In genomic region chr12:111756698-111757082, GRCm38 (mm10) we compare ENCODE assay signal across 25 mouse cellular contexts. TPM values are rescaled to one million over a fixed set of nuclear protein-coding genes. Genes with fewer than 3 reads are reported as not detected.
DNase-seq lines count a peak whose midpoint lies in the region; ATAC-seq and TF ChIP-seq lines count a peak whose summit lies in the region.
"Had no signal": no experiment of that assay in that cellular context is flagged by ENCODE, and none has a peak within 500 bp of the region (broad histone marks: within the 10 kb centered on the region; RNA-seq: fewer than 3 reads in every experiment).

No protein-coding gene starts in this region.

- H3ac ChIP-seq in C2C12 (ENCODE audit: control insufficient read depth, insufficient read length, low read depth), result no peak overlapping the region
- no peak overlapping the region for H3ac ChIP-seq in myocyte (ENCODE audit: control insufficient read depth, insufficient read length)

- peaks cover 33% of the 10 kb centered on the region for H3K4me1 ChIP-seq in midbrain, embryonic 13.5 days (replicated peaks)

- peak overlapping the region; percentile 43; the same call in 1 of the 2 replicates for H3K27ac ChIP-seq in gastrocnemius, adult 2 months
- no peak overlapping the region for H3K27ac ChIP-seq in midbrain, embryonic 13.5 days
- H3K27ac ChIP-seq: embryonic facial prominence, embryonic 13.5 days; forebrain, embryonic 12.5 days; heart, embryonic 15.5 days; hindbrain, embryonic 15.5 days; intestine, embryonic 15.5 days; left cerebral cortex, adult 2 months; midbrain, embryonic 12.5 days had no signal

- intact Hi-C loops in gastrocnemius, adult 2 months (cut with DNase I), result loop anchor here (5.0 kb wide), 1 partner anchor 36 kb away; no protein-coding TSS in a partner anchor
- intact Hi-C loops in gastrocnemius, postnatal 36 days (cut with DNase I), result no loop called here

- H3K4me2 ChIP-seq in myocyte (ENCODE audit: low read depth), result peak overlapping the region; percentile 69
- H3K4me2 ChIP-seq in midbrain, embryonic 13.5 days (replicated peaks), result no peak overlapping the region
- H3K4me2 ChIP-seq: embryonic facial prominence, embryonic 13.5 days; forebrain, embryonic 12.5 days; heart, embryonic 15.5 days; hindbrain, embryonic 15.5 days; intestine, embryonic 15.5 days; midbrain, embryonic 12.5 days had no signal

- peaks cover 33% of the 10 kb centered on the region for H3K79me2 ChIP-seq in C2C12 (ENCODE audit: control insufficient read depth, insufficient read depth)
- H3K79me2 ChIP-seq in myocyte (ENCODE audit: control insufficient read depth, insufficient read depth), result peaks cover 26% of the 10 kb centered on the region

- H3K27me3 ChIP-seq in C2C12 (ENCODE audit: control insufficient read depth, insufficient read depth, insufficient read length) (no peaks in the 10 kb centered on the region), myocyte (ENCODE audit: control insufficient read depth, insufficient read depth, insufficient read length) (no peaks in the 10 kb centered on the region)
- H3K27me3 ChIP-seq in midbrain, embryonic 13.5 days, result no peaks in the 10 kb centered on the region
- H3K27me3 ChIP-seq: embryonic facial prominence, embryonic 13.5 days; heart, embryonic 15.5 days; hindbrain, embryonic 15.5 days; intestine, embryonic 15.5 days had no signal

- no peak for ATAC-seq in midbrain, embryonic 13.5 days
- ATAC-seq: intestine, embryonic 15.5 days had no signal

- no peak overlapping the region for H3K4me3 ChIP-seq in gastrocnemius, adult 2 months
- H3K4me3 ChIP-seq in C2C12 (ENCODE audit: insufficient read depth, poor library complexity, severe bottlenecking), result no peak overlapping the region
- no peak overlapping the region for H3K4me3 ChIP-seq in myocyte
- H3K4me3 ChIP-seq in midbrain, embryonic 13.5 days (replicated peaks), result no peak overlapping the region
- H3K4me3 ChIP-seq: embryonic facial prominence, embryonic 13.5 days; erythroblast, embryonic 14.5 days; forebrain, embryonic 12.5 days; heart, embryonic 15.5 days; hindbrain, embryonic 15.5 days; intestine, embryonic 15.5 days; left cerebral cortex, adult 2 months; midbrain, embryonic 12.5 days had no signal

- H3K9me3 ChIP-seq in midbrain, embryonic 13.5 days, result no peaks in the 10 kb centered on the region
- H3K9me3 ChIP-seq: embryonic facial prominence, embryonic 13.5 days; forebrain, embryonic 12.5 days; heart, embryonic 15.5 days; hindbrain, embryonic 15.5 days; intestine, embryonic 15.5 days; midbrain, embryonic 12.5 days had no signal

- no peak overlapping the region for H3K9ac ChIP-seq in midbrain, embryonic 13.5 days (replicated peaks)
- H3K9ac ChIP-seq: embryonic facial prominence, embryonic 13.5 days; heart, embryonic 15.5 days; hindbrain, embryonic 15.5 days; intestine, embryonic 15.5 days; midbrain, embryonic 12.5 days had no signal

- H3K79me3 ChIP-seq in C2C12 (ENCODE audit: low read depth), result peaks cover 26% of the 10 kb centered on the region

- TF ChIP-seq CTCF in gastrocnemius, adult 2 months (IDR thresholded peaks at IDR 0.05), result no peak
- TF ChIP-seq CTCF in C2C12 (IDR thresholded peaks at IDR 0.05; ENCODE audit: control insufficient read depth, insufficient read depth, insufficient read length), result no peak

- TF ChIP-seq POLR2A in myocyte (IDR thresholded peaks at IDR 0.05; ENCODE audit: insufficient read length, low read depth), result no peak

- 62% methylated on average over 5 of the region's 5 CpGs for WGBS in midbrain, embryonic 13.5 days

- H3K36me3 ChIP-seq in C2C12 (ENCODE audit: control insufficient read depth, insufficient read depth) (no peaks in the 10 kb centered on the region), myocyte (ENCODE audit: control insufficient read depth, insufficient read depth) (no peaks in the 10 kb centered on the region)
- no peaks in the 10 kb centered on the region for H3K36me3 ChIP-seq in midbrain, embryonic 13.5 days
- H3K36me3 ChIP-seq: embryonic facial prominence, embryonic 13.5 days; forebrain, embryonic 12.5 days; heart, embryonic 15.5 days; hindbrain, embryonic 15.5 days; intestine, embryonic 15.5 days; midbrain, embryonic 12.5 days had no signal

- DNase-seq in gastrocnemius, adult 2 months, result peak; percentile 43
- DNase-seq in gastrocnemius, postnatal 36 days, result no peak
- peak; percentile 57 for DNase-seq in ZHBTc4 (ENCODE audit: low read depth, low spot score)
- DNase-seq in lung, postnatal 4 days, result no peak
- DNase-seq: cerebellum, adult 11-12 months; cerebellum, postnatal 10 days; heart, postnatal 4 days; kidney, adult 8-10 months; kidney, postnatal 25 days; layer of hippocampus, adult 9-11 months; lung, adult 2 months; lung, postnatal 14 days; right cerebral cortex, postnatal 14 days; thymus, postnatal 14 days had no signal

TF ChIP-seq in C2C12, 6 proteins besides CTCF, POLR2A, EP300 and RAD21:
- peak; percentile 40 for TF ChIP-seq MYOD1 (IDR thresholded peaks at IDR 0.05; ENCODE audit: control insufficient read depth, insufficient read length, low read depth)
- TF ChIP-seq MAX (IDR thresholded peaks at IDR 0.05), result peak; percentile 65
- no peak for TF ChIP-seq USF1 (IDR thresholded peaks at IDR 0.05; ENCODE audit: low read depth)
TF ChIP-seq in C2C12: peak in this region for 2.

TF ChIP-seq in myocyte, 11 proteins besides CTCF, POLR2A, EP300 and RAD21:
- TF ChIP-seq TCF3 (IDR thresholded peaks at IDR 0.05; ENCODE audit: insufficient read length, low read depth) (no peak), POLR2AphosphoS2 (IDR thresholded peaks at IDR 0.05; ENCODE audit: insufficient read length, low read depth) (peak; percentile 12), MAX (IDR thresholded peaks at IDR 0.05; ENCODE audit: low read depth) (no peak), CEBPB (IDR thresholded peaks at IDR 0.05; ENCODE audit: insufficient read depth, poor library complexity, severe bottlenecking) (no peak), REST (IDR thresholded peaks at IDR 0.05; ENCODE audit: insufficient read depth, insufficient read length) (peak; percentile 87), MYOD1 (IDR thresholded peaks at IDR 0.05; ENCODE audit: control insufficient read depth in 1 of 3, insufficient read length in 2 of 3, low read depth in 2 of 3) (peak in 2 of 3 experiments; percentile 22 to 67), TCF12 (IDR thresholded peaks at IDR 0.05; ENCODE audit: insufficient read depth, poor library complexity, severe bottlenecking) (no peak), MYOG (IDR thresholded peaks at IDR 0.05; ENCODE audit: control insufficient read depth in 1 of 3, insufficient read depth in 1 of 3, insufficient read length in 2 of 3, low read depth in 2 of 3) (peak in 1 of 3 experiments; percentile 78), E2F4 (IDR thresholded peaks at IDR 0.05; ENCODE audit: insufficient read depth) (no peak), SRF (IDR thresholded peaks at IDR 0.05; ENCODE audit: control insufficient read depth, insufficient read length, low read depth) (no peak), USF1 (IDR thresholded peaks at IDR 0.05; ENCODE audit: low read depth) (no peak)

RNA-seq across cellular contexts. Expression of gene Klc1, which starts 2.0 kb away (rescaled TPM):
- 10 to 100 TPM; 61.5 to 75.9 TPM for total RNA-seq in gastrocnemius, adult 2 months (2021)
- 10 to 100 TPM; 55.2 to 59.3 TPM for total RNA-seq in gastrocnemius, postnatal 36 days (2021)
- 116 TPM for polyA plus RNA-seq in C2C12 (2012; fragmentation: generic; extraction: Trizol)
- polyA plus RNA-seq in myocyte (2012; fragmentation: generic; extraction: Trizol), result 252 TPM
- polyA plus RNA-seq in midbrain, embryonic 13.5 days (2015; fragmentation: Nextera tagmentation; extraction: Ambion mirVana), result 545 and 546 TPM in 2 replicates

RNA-seq across cellular contexts. Expression of gene Apopt1, which starts 43.6 kb away (rescaled TPM):
- total RNA-seq in gastrocnemius, adult 2 months (2021), result 10 to 100 TPM; 37.4 to 46.7 TPM
- total RNA-seq in gastrocnemius, postnatal 36 days (2021), result 10 to 100 TPM; 34.9 to 38.0 TPM
- polyA plus RNA-seq in C2C12 (2012; fragmentation: generic; extraction: Trizol) (29.9 TPM), myocyte (2012; fragmentation: generic; extraction: Trizol) (54.6 TPM)
- polyA plus RNA-seq in midbrain, embryonic 13.5 days (2015; fragmentation: Nextera tagmentation; extraction: Ambion mirVana), result 59.5 and 59.6 TPM in 2 replicates

RNA-seq across cellular contexts. Expression of gene Bag5, which starts 43.6 kb away (rescaled TPM):
- 10 to 100 TPM; 14.7 to 19.2 TPM for total RNA-seq in gastrocnemius, adult 2 months (2021)
- total RNA-seq in gastrocnemius, postnatal 36 days (2021), result 10 to 100 TPM; 12.4 to 13.5 TPM
- polyA plus RNA-seq in C2C12 (2012; fragmentation: generic; extraction: Trizol), result 20.6 TPM
- 20.3 TPM for polyA plus RNA-seq in myocyte (2012; fragmentation: generic; extraction: Trizol)
- polyA plus RNA-seq in midbrain, embryonic 13.5 days (2015; fragmentation: Nextera tagmentation; extraction: Ambion mirVana), result 63.9 and 68.2 TPM in 2 replicates

RNA-seq across cellular contexts. Expression of gene Xrcc3, which starts 57.0 kb away (rescaled TPM):
- total RNA-seq in gastrocnemius, adult 2 months (2021), result under 1 TPM in 1 of 2 experiments, not detected in 1; 0.47 TPM
- total RNA-seq in gastrocnemius, postnatal 36 days (2021), result under 1 TPM; 0.43 to 0.47 TPM
- polyA plus RNA-seq in C2C12 (2012; fragmentation: generic; extraction: Trizol) (4.8 TPM), myocyte (2012; fragmentation: generic; extraction: Trizol) (4.9 TPM)
- 3.9 and 4.4 TPM in 2 replicates for polyA plus RNA-seq in midbrain, embryonic 13.5 days (2015; fragmentation: Nextera tagmentation; extraction: Ambion mirVana)

RNA-seq across cellular contexts. Expression of gene Zfyve21, which starts 57.3 kb away (rescaled TPM):
- 10 to 100 TPM; 15.6 to 18.0 TPM for total RNA-seq in gastrocnemius, adult 2 months (2021)
- total RNA-seq in gastrocnemius, postnatal 36 days (2021), result 10 to 100 TPM; 10.4 to 16.2 TPM
- polyA plus RNA-seq in C2C12 (2012; fragmentation: generic; extraction: Trizol) (40.0 TPM), myocyte (2012; fragmentation: generic; extraction: Trizol) (77.7 TPM)
- polyA plus RNA-seq in midbrain, embryonic 13.5 days (2015; fragmentation: Nextera tagmentation; extraction: Ambion mirVana), result 34.7 and 36.6 TPM in 2 replicates

Comparison
In these comparisons a context has a peak if more than half of its experiments do, and no peak if none do; other contexts are left out.
1. DNase-seq: peak in gastrocnemius, adult 2 months (single experiment) and ZHBTc4 (single experiment); none in gastrocnemius, postnatal 36 days (0 of 2) and lung, postnatal 4 days (0 of 2).